Mouse (Mus musculus) ES-Bruce4 (cell line): Measurements from ENCODE around the gene Slc25a12. TPM values are rescaled to one million over a fixed set of nuclear protein-coding genes. Genes with fewer than 3 reads are reported as not detected.
"Not testable (repeated sequence)": the region's sequence is repeated elsewhere in the genome, so short reads cannot be mapped to it uniquely, and the experiment has no call there.

Source experiments
- H3K27ac ChIP-seq: 2 replicates; pipeline ENCODE4 v1.5.1; 2012; ENCODE audit warnings: low read length, inconsistent platforms; ENCODE audit not compliant: insufficient read depth
- H3K27me3 ChIP-seq: 2 replicates; pipeline ENCODE4 v1.6.1; 2012; ENCODE audit warnings: mild to moderate bottlenecking, low read length, inconsistent platforms; ENCODE audit not compliant: control insufficient read depth, poor library complexity, insufficient read depth, severe bottlenecking
- H3K36me3 ChIP-seq: 2 replicates; pipeline ENCODE4 v1.6.1; 2012; ENCODE audit warnings: inconsistent platforms, mild to moderate bottlenecking, low read length, moderate library complexity; ENCODE audit not compliant: control insufficient read depth, poor library complexity, insufficient read depth, severe bottlenecking
- H3K4me1 ChIP-seq: one replicate; pipeline ENCODE4 v1.8.1; 2011; ENCODE audit warnings: low read length; ENCODE audit not compliant: control insufficient read depth, insufficient read depth
- H3K4me3 ChIP-seq: 2 replicates; pipeline ENCODE4 v1.5.1; 2011; ENCODE audit warnings: low read depth, mild to moderate bottlenecking, low read length
- H3K9ac ChIP-seq: 2 replicates; pipeline ENCODE4 v1.6.1; 2012; ENCODE audit warnings: low read depth, mild to moderate bottlenecking, inconsistent platforms; ENCODE audit not compliant: poor library complexity, severe bottlenecking
- H3K9me3 ChIP-seq: replicated peaks from 2 replicates; pipeline ENCODE4 v1.6.1; 2012; ENCODE audit warnings: mild to moderate bottlenecking, low read length, inconsistent platforms; ENCODE audit not compliant: control insufficient read depth, poor library complexity, insufficient read depth, severe bottlenecking
- CTCF ChIP-seq: IDR thresholded peaks from one replicate; pipeline ENCODE4 v1.8.1; 2011; ENCODE audit warnings: low read depth, low read length
- EP300 ChIP-seq: IDR thresholded peaks from 2 replicates; pipeline ENCODE4 v1.6.1; 2011; ENCODE audit warnings: low read depth, low read length; ENCODE audit not compliant: insufficient read depth
- POLR2A ChIP-seq: IDR thresholded peaks from one replicate; pipeline ENCODE4 v1.8.1; 2011; ENCODE audit warnings: low read length; ENCODE audit not compliant: insufficient read depth
- polyA plus RNA-seq: library from polyadenylated mRNA; stranded (reverse); fragments of >200 nt; gene quantifications from 2 replicates; pipeline ENCODE4 v1.2.4, GENCODE M21; 2011; ENCODE audit warnings: low read depth; ENCODE audit not compliant: missing spikeins, insufficient read depth, insufficient read length

Gene Slc25a12
- polyA plus RNA-seq, 1 experiment: 89.2 TPM

GRCm38 (mm10) chr2:71383890-71384289 lies 16.3 kb upstream of the Slc25a12 start:
- Histone ChIP-seq H3K36me3 (no peaks in the 10 kb centered on the region), H3K27ac (peak overlapping the region; percentile 93), H3K4me3 (peak overlapping the region; percentile 89), H3K9me3 (no peaks in the 10 kb centered on the region), H3K9ac (peak overlapping the region; percentile 50), H3K27me3 (no peaks in the 10 kb centered on the region), H3K4me1 (peaks cover 2% of the 10 kb centered on the region)
- TF ChIP-seq EP300 (peak; percentile 45; the same call in 1 of the 2 replicates), POLR2A (no peak)

- Histone ChIP-seq H3K9me3 (no peaks in the 10 kb centered on the region), H3K9ac (no peak overlapping the region), H3K36me3 (no peaks in the 10 kb centered on the region), H3K4me3 (no peak overlapping the region), H3K27ac (no peak overlapping the region), H3K27me3 (no peaks in the 10 kb centered on the region), H3K4me1 (no peaks in the 10 kb centered on the region)
- TF ChIP-seq EP300 (no peak), CTCF (no peak), POLR2A (no peak)
These were observed 14.4 kb upstream of the Slc25a12 start for GRCm38 (mm10) chr2:71381962-71382361.

GRCm38 (mm10) chr2:71377426-71377825 lies 9.9 kb upstream of the Slc25a12 start:
- Histone ChIP-seq H3K36me3 (peaks cover 4% of the 10 kb centered on the region; the same call in 1 of the 2 replicates), H3K27me3 (no peaks in the 10 kb centered on the region), H3K4me1 (no peaks in the 10 kb centered on the region), H3K9ac (peak overlapping the region; percentile 76), H3K27ac (peak overlapping the region; percentile 97), H3K4me3 (peak overlapping the region; percentile 49), H3K9me3 (no peaks in the 10 kb centered on the region)
- TF ChIP-seq POLR2A: peak; percentile 45
- no peak for TF ChIP-seq EP300
- TF ChIP-seq CTCF: no peak

GRCm38 (mm10) chr2:71376433-71376906 lies 8.9 kb upstream of the Slc25a12 start:
- Histone ChIP-seq H3K36me3 (peaks cover 4% of the 10 kb centered on the region; the same call in 1 of the 2 replicates), H3K27me3 (no peaks in the 10 kb centered on the region), H3K4me3 (peak overlapping the region; percentile 73), H3K27ac (peak overlapping the region; percentile 39; the same call in 1 of the 2 replicates), H3K9ac (peak overlapping the region; percentile 76), H3K4me1 (no peaks in the 10 kb centered on the region), H3K9me3 (no peaks in the 10 kb centered on the region)
- TF ChIP-seq POLR2A: peak; percentile 35
- no peak for TF ChIP-seq EP300

- H3K27ac ChIP-seq: peak overlapping the region; percentile 13; the same call in 1 of the 2 replicates
- no peaks in the 10 kb centered on the region for H3K9me3 ChIP-seq
- H3K4me3 ChIP-seq: no peak overlapping the region
- H3K9ac ChIP-seq: peak overlapping the region; percentile 67
- TF ChIP-seq CTCF (no peak), POLR2A (no peak), EP300 (no peak)
- no peaks in the 10 kb centered on the region for H3K4me1 ChIP-seq
- H3K27me3 ChIP-seq: no peaks in the 10 kb centered on the region
- peaks cover 4% of the 10 kb centered on the region; the same call in 1 of the 2 replicates for H3K36me3 ChIP-seq
These were observed 7.0 kb upstream of the Slc25a12 start for GRCm38 (mm10) chr2:71374275-71375155.

GRCm38 (mm10) chr2:71372261-71372660 lies 4.7 kb upstream of the Slc25a12 start:
- not testable (repeated sequence) for H3K27me3 ChIP-seq, H3K4me3 ChIP-seq, H3K36me3 ChIP-seq, H3K9ac ChIP-seq, H3K4me1 ChIP-seq, H3K9me3 ChIP-seq, H3K27ac ChIP-seq
